ENCODE assay signal across 15 mouse cellular contexts in the genomic region with DNA sequence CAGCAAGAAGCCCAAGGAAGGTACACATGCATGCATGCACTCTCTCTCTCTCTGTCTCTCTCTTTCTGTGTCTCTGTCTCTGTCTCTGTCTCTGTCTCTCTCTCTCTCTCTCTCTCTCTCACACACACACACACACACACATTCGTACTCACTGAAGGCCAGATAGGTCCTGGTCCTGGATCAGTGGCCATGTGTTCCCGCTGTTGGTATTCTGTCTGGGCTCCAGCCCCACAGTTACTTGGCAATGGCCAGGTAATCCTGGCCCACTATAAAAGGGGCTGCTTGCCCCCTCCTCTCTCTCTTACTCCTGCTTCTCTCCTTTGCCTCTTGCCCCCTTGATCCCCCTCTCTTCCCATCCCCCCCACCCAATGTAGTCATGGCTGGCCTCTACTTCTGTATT. TPM values are rescaled to one million over a fixed set of nuclear protein-coding genes. Genes with fewer than 3 reads are reported as not detected.
DNase-seq lines count a peak whose midpoint lies in the region; TF ChIP-seq lines count a peak whose summit lies in the region.
"Had no signal": no experiment of that assay in that cellular context is flagged by ENCODE, and none has a peak within 500 bp of the region (broad histone marks: within the 10 kb centered on the region; RNA-seq: fewer than 3 reads in every experiment).

No protein-coding gene starts in this region.

- DNase-seq in cerebellum, postnatal 25 days = peak; percentile 48 to 62
- no peak for DNase-seq in cerebellum, adult 8-10 months
- DNase-seq in heart, embryonic 10.5 days (ENCODE audit: low spot score) = no peak
- DNase-seq in heart, adult 8-10 months (ENCODE audit: low spot score) = no peak
- DNase-seq in layer of hippocampus, adult 2 months (ENCODE audit: low spot score in 2 of 2) = no peak
- DNase-seq in layer of hippocampus, adult 18-20 months (ENCODE audit: low spot score in 2 of 2) = no peak
- DNase-seq in limb, embryonic 10.5 days (ENCODE audit: low spot score) = no peak
- DNase-seq in ovary, adult 18-20 months (ENCODE audit: low spot score) = no peak
- DNase-seq: adrenal gland, postnatal 14 days; gastrocnemius, postnatal 14 days; kidney, adult 11 months; kidney, adult 9 months had no signal

- H3K9me3 ChIP-seq in heart, embryonic 10.5 days = no peaks in the 10 kb centered on the region
- no peaks in the 10 kb centered on the region for H3K9me3 ChIP-seq in limb, embryonic 10.5 days (replicated peaks)
- H3K9me3 ChIP-seq: embryonic facial prominence, embryonic 12.5 days; forebrain, embryonic 15.5 days had no signal

- H3K36me3 ChIP-seq in heart, embryonic 10.5 days = no peaks in the 10 kb centered on the region
- no peaks in the 10 kb centered on the region for H3K36me3 ChIP-seq in limb, embryonic 10.5 days
- H3K36me3 ChIP-seq: embryonic facial prominence, embryonic 12.5 days; forebrain, embryonic 15.5 days had no signal

- peak overlapping the region; percentile 95 for H3K27ac ChIP-seq in heart, embryonic 10.5 days
- peak overlapping the region; percentile 39; the same call in 1 of the 2 replicates for H3K27ac ChIP-seq in layer of hippocampus, adult 2 months
- peak overlapping the region; percentile 14; the same call in 1 of the 2 replicates for H3K27ac ChIP-seq in limb, embryonic 10.5 days
- H3K27ac ChIP-seq: forebrain, embryonic 15.5 days had no signal

- H3K4me3 ChIP-seq in heart, embryonic 10.5 days = no peak overlapping the region
- H3K4me3 ChIP-seq in layer of hippocampus, adult 2 months = no peak overlapping the region
- H3K4me3 ChIP-seq in limb, embryonic 10.5 days = no peak overlapping the region
- H3K4me3 ChIP-seq: embryonic facial prominence, embryonic 12.5 days; forebrain, embryonic 15.5 days had no signal

- no peak for TF ChIP-seq CTCF in layer of hippocampus, adult 2 months (conservative IDR thresholded peaks at IDR 0.05)

- peaks cover 76% of the 10 kb centered on the region for H3K4me1 ChIP-seq in heart, embryonic 10.5 days
- H3K4me1 ChIP-seq in limb, embryonic 10.5 days = peaks cover 60% of the 10 kb centered on the region

- 90% methylated on average over 2 of the region's 2 CpGs for WGBS in heart, embryonic 10.5 days
- 96% methylated on average over 2 of the region's 2 CpGs for WGBS in limb, embryonic 10.5 days

- H3K27me3 ChIP-seq in heart, embryonic 10.5 days (ENCODE audit: insufficient read depth, poor library complexity, severe bottlenecking) = no peaks in the 10 kb centered on the region
- no peaks in the 10 kb centered on the region for H3K27me3 ChIP-seq in limb, embryonic 10.5 days (ENCODE audit: low read depth, poor library complexity, severe bottlenecking)
- H3K27me3 ChIP-seq: embryonic facial prominence, embryonic 12.5 days; forebrain, embryonic 15.5 days; Patski had no signal

RNA-seq across cellular contexts. Expression of a gene that starts 20.8 kb away (rescaled TPM):
- polyA plus RNA-seq in heart, embryonic 10.5 days (2016; fragmentation: Nextera tagmentation; extraction: Ambion mirVana) = 68.1 and 73.7 TPM in 2 replicates
- 100 to 1,000 TPM in 1 of 4 experiments, 10 to 100 TPM in 3; 70.8 to 183 (median 86.1) TPM for total RNA-seq in heart, adult 8-10 months (2022)
- 10 to 100 TPM; 29.9 to 37.9 TPM for total RNA-seq in layer of hippocampus, adult 2 months (2021)
- 10 to 100 TPM; 36.8 to 47.6 TPM for total RNA-seq in layer of hippocampus, adult 18-20 months (2021)
- polyA plus RNA-seq in limb, embryonic 10.5 days (2016; fragmentation: Nextera tagmentation; extraction: Ambion mirVana) = 46.6 and 48.2 TPM in 2 replicates

RNA-seq across cellular contexts. Expression of a gene that starts 21.7 kb away (rescaled TPM):
- 98.6 and 126 TPM in 2 replicates for polyA plus RNA-seq in heart, embryonic 10.5 days (2016; fragmentation: Nextera tagmentation; extraction: Ambion mirVana)
- 10 to 100 TPM; 17.2 to 28.0 (median 21.1) TPM for total RNA-seq in heart, adult 8-10 months (2022)
- total RNA-seq in layer of hippocampus, adult 2 months (2021) = 10 to 100 TPM; 21.4 to 26.5 TPM
- total RNA-seq in layer of hippocampus, adult 18-20 months (2021) = 10 to 100 TPM; 29.7 to 30.6 TPM
- polyA plus RNA-seq in limb, embryonic 10.5 days (2016; fragmentation: Nextera tagmentation; extraction: Ambion mirVana) = 98.5 and 99.0 TPM in 2 replicates

RNA-seq across cellular contexts. Expression of a gene that starts 22.0 kb away (rescaled TPM):
- polyA plus RNA-seq in heart, embryonic 10.5 days (2016; fragmentation: Nextera tagmentation; extraction: Ambion mirVana) = 14.6 and 15.2 TPM in 2 replicates
- 10 to 100 TPM in 2 of 4 experiments, 1 to 10 TPM in 2; 7.4 to 10.3 (median 9.9) TPM for total RNA-seq in heart, adult 8-10 months (2022)
- 10 to 100 TPM; 10.1 to 13.3 TPM for total RNA-seq in layer of hippocampus, adult 2 months (2021)
- total RNA-seq in layer of hippocampus, adult 18-20 months (2021) = 10 to 100 TPM; 12.0 to 12.4 TPM
- 10.8 and 12.3 TPM in 2 replicates for polyA plus RNA-seq in limb, embryonic 10.5 days (2016; fragmentation: Nextera tagmentation; extraction: Ambion mirVana)

Comparison
In these comparisons a context has a peak if more than half of its experiments do, and no peak if none do; other contexts are left out.
1. DNase-seq: peak in cerebellum, postnatal 25 days (2 of 2); none in cerebellum, adult 8-10 months (single experiment), heart, embryonic 10.5 days (single experiment), heart, adult 8-10 months (single experiment), layer of hippocampus, adult 2 months (0 of 2), layer of hippocampus, adult 18-20 months (0 of 2), limb, embryonic 10.5 days (single experiment) and ovary, adult 18-20 months (single experiment).
2. H3K27ac ChIP-seq: peak in every context shown above with its lines; median percentile 95 in heart, embryonic 10.5 days; 39 in layer of hippocampus, adult 2 months; 14 in limb, embryonic 10.5 days.